Mouse (Mus musculus) ES-Bruce4 (cell line): ENCODE measurements around the gene Ston2.

Source experiments
- CTCF ChIP-seq: IDR thresholded peaks from one replicate; pipeline ENCODE4 v1.8.1; 2011; ENCODE audit warnings: low read depth, low read length
- POLR2A ChIP-seq: IDR thresholded peaks from one replicate; pipeline ENCODE4 v1.8.1; 2011; ENCODE audit warnings: low read length; ENCODE audit not compliant: insufficient read depth

DNA sequence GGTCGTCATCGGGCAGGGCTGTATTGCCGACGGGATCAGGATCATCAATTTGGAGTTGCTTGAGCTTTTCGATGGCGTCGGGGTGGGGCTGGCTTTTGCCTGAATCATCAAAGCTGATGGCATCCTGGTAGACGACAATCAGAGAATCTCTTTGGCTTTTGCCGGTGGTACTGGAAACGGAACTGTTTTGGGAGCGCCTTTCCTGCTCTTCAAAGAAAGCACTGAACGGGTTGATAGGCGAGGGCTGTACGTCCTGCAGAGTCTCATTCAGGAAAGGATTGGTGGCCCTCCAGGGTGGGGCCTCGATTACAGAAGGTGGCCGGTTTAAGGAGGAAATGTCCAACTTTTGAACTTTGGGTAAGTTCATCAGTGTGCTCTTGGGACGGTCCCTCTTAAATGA lies 139.8 kb downstream of the Ston2 start:
- TF ChIP-seq CTCF (no peak), POLR2A (no peak)
